Mouse (Mus musculus): ENCODE results near the gene Tas2r116. TPM values are rescaled to one million over a fixed set of nuclear protein-coding genes. Genes with fewer than 3 reads are reported as not detected.

Gene Tas2r116
- not detected in 2 replicates for polyA plus RNA-seq (2016; fragmentation: Nextera tagmentation; extraction: Ambion mirVana)

- H3K4me2 ChIP-seq (replicated peaks) = no peak within 1 kb of the TSS
- H3K27me3 ChIP-seq = no peaks in the 10 kb centered on the region
- no peak within 1 kb of the TSS for H3K4me3 ChIP-seq
- no peak within 1 kb of the TSS for H3K9ac ChIP-seq (replicated peaks)
- H3K4me1 ChIP-seq = no peaks in the 10 kb centered on the region
- no peak for ATAC-seq (ENCODE audit: low FRiP score, low read depth)
- no peak within 1 kb of the TSS for H3K27ac ChIP-seq (replicated peaks)
- no peaks in the 10 kb centered on the region for H3K9me3 ChIP-seq
- H3K36me3 ChIP-seq = no peaks in the 10 kb centered on the region
- 84% methylated on average over 1 of the region's 1 CpGs for WGBS
Measured at GRCm38 (mm10) chr6:132855138-132855537, at the start of gene Tas2r116. Gene Tas2r116, plus strand, starts transcription at chr6:132855438.

DNA sequence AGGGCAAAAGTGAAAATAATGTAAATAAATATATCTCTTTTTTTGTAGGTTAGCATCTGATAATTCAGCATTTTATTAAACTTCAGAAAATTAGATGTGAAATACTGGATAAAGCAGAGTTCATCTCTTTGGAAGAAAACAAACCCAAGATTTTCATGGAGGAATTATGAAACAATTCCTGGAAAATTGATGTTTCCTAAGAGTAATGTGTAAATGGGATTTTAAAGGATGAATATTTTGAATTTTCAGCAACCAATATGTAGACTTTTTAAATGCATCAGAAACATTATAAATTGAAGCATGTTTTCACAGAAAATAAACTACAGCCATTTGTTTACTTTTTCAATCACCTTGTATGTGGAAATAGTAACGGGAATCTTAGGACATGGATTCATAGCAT is 8.4 kb upstream of the Tas2r116 start, which contains the start of gene Tas2r123:
Gene Tas2r123 (plus strand): TSS at position 301 of the 400 bp plus-strand sequence.
- Histone ChIP-seq H3K9ac (replicated peaks) (no peak within 1 kb of the TSS), H3K9me3 (no peaks in the 10 kb centered on the region), H3K27me3 (no peaks in the 10 kb centered on the region), H3K4me3 (no peak within 1 kb of the TSS), H3K4me1 (no peaks in the 10 kb centered on the region), H3K36me3 (no peaks in the 10 kb centered on the region), H3K27ac (replicated peaks) (no peak within 1 kb of the TSS), H3K4me2 (replicated peaks) (no peak within 1 kb of the TSS)
- no peak for ATAC-seq (ENCODE audit: low FRiP score, low read depth)
- 76% methylated on average over 1 of the region's 1 CpGs for WGBS

GRCm38 (mm10) chr6:132867708-132868107 is 12.5 kb downstream of the Tas2r116 start, which contains the start of gene Tas2r110:
Gene Tas2r110, plus strand, starts transcription at chr6:132868008.
- H3K9me3 ChIP-seq = no peaks in the 10 kb centered on the region
- no peak for ATAC-seq (ENCODE audit: low FRiP score, low read depth)

GRCm38 (mm10) chr6:132892711-132893110 is 37.5 kb downstream of the Tas2r116 start, which contains the start of gene Tas2r113:
Gene Tas2r113, plus strand, starts transcription at chr6:132893011.
- Histone ChIP-seq H3K27me3 (no peaks in the 10 kb centered on the region), H3K9me3 (no peaks in the 10 kb centered on the region), H3K36me3 (no peaks in the 10 kb centered on the region), H3K4me3 (no peak within 1 kb of the TSS), H3K9ac (replicated peaks) (no peak within 1 kb of the TSS), H3K4me1 (no peaks in the 10 kb centered on the region), H3K4me2 (replicated peaks) (no peak within 1 kb of the TSS), H3K27ac (replicated peaks) (no peak within 1 kb of the TSS)
- ATAC-seq (ENCODE audit: low FRiP score, low read depth) = no peak
- 73% methylated on average over 1 of the region's 1 CpGs for WGBS

More at GRCm38 (mm10) chr6:132867708-132868107, 12.5 kb downstream of the Tas2r116 start, which contains the start of gene Tas2r110:
- Histone ChIP-seq H3K4me2 (replicated peaks) (no peak within 1 kb of the TSS), H3K9ac (replicated peaks) (no peak within 1 kb of the TSS), H3K27me3 (no peaks in the 10 kb centered on the region), H3K4me1 (no peaks in the 10 kb centered on the region), H3K36me3 (no peaks in the 10 kb centered on the region), H3K27ac (replicated peaks) (no peak within 1 kb of the TSS), H3K4me3 (no peak within 1 kb of the TSS)

Other genes with a start within 250 kb of the Tas2r116 start
- not detected in 2 replicates for gene A630073D07Rik, start 203.9 kb upstream of the Tas2r116 start, polyA plus RNA-seq (2016; fragmentation: Nextera tagmentation; extraction: Ambion mirVana)
- not detected in 2 replicates for gene Tas2r120, start 198.5 kb upstream of the Tas2r116 start, polyA plus RNA-seq (2016; fragmentation: Nextera tagmentation; extraction: Ambion mirVana)
- not detected in 2 replicates for gene Tas2r121, start 154.4 kb upstream of the Tas2r116 start, polyA plus RNA-seq (2016; fragmentation: Nextera tagmentation; extraction: Ambion mirVana)
- gene Tas2r122, start 143.5 kb upstream of the Tas2r116 start, polyA plus RNA-seq (2016; fragmentation: Nextera tagmentation; extraction: Ambion mirVana) = not detected in 2 replicates
- not detected in 2 replicates for gene Tas2r115, start 117.4 kb upstream of the Tas2r116 start, polyA plus RNA-seq (2016; fragmentation: Nextera tagmentation; extraction: Ambion mirVana)
- not detected in 2 replicates for gene Tas2r124, start 100.7 kb upstream of the Tas2r116 start, polyA plus RNA-seq (2016; fragmentation: Nextera tagmentation; extraction: Ambion mirVana)
- not detected in 2 replicates for gene Tas2r102, start 93.3 kb upstream of the Tas2r116 start, polyA plus RNA-seq (2016; fragmentation: Nextera tagmentation; extraction: Ambion mirVana)
- gene Tas2r136, start 77.3 kb upstream of the Tas2r116 start, polyA plus RNA-seq (2016; fragmentation: Nextera tagmentation; extraction: Ambion mirVana) = not detected in 2 replicates
- gene Tas2r117, start 52.6 kb upstream of the Tas2r116 start, polyA plus RNA-seq (2016; fragmentation: Nextera tagmentation; extraction: Ambion mirVana) = not detected in 2 replicates
- not detected in 2 replicates for gene Tas2r123, start 8.3 kb upstream of the Tas2r116 start, polyA plus RNA-seq (2016; fragmentation: Nextera tagmentation; extraction: Ambion mirVana)
- gene Tas2r110, start 12.6 kb downstream of the Tas2r116 start, polyA plus RNA-seq (2016; fragmentation: Nextera tagmentation; extraction: Ambion mirVana) = not detected in 2 replicates
- not detected in 2 replicates for gene Tas2r113, start 37.6 kb downstream of the Tas2r116 start, polyA plus RNA-seq (2016; fragmentation: Nextera tagmentation; extraction: Ambion mirVana)
- not detected in 2 replicates for gene Tas2r125, start 54.2 kb downstream of the Tas2r116 start, polyA plus RNA-seq (2016; fragmentation: Nextera tagmentation; extraction: Ambion mirVana)
- gene Tas2r129, start 95.7 kb downstream of the Tas2r116 start, polyA plus RNA-seq (2016; fragmentation: Nextera tagmentation; extraction: Ambion mirVana) = not detected in 2 replicates
- gene Tas2r131, start 102.5 kb downstream of the Tas2r116 start, polyA plus RNA-seq (2016; fragmentation: Nextera tagmentation; extraction: Ambion mirVana) = not detected in 2 replicates
- gene Tas2r109, start 125.5 kb downstream of the Tas2r116 start, polyA plus RNA-seq (2016; fragmentation: Nextera tagmentation; extraction: Ambion mirVana) = not detected in 2 replicates
- gene Tas2r103, start 181.7 kb downstream of the Tas2r116 start, polyA plus RNA-seq (2016; fragmentation: Nextera tagmentation; extraction: Ambion mirVana) = not detected in 2 replicates
- not detected in 2 replicates for gene Tas2r140, start 200.4 kb downstream of the Tas2r116 start, polyA plus RNA-seq (2016; fragmentation: Nextera tagmentation; extraction: Ambion mirVana)
- gene Smim10l1, start 249.5 kb downstream of the Tas2r116 start, polyA plus RNA-seq (2016; fragmentation: Nextera tagmentation; extraction: Ambion mirVana) = 107 and 108 TPM in 2 replicates